Mouse (Mus musculus) adipocyte (in vitro differentiated cells): Measurements from ENCODE around the gene Apbb2.
A peak's percentile ranks its signal among the peaks of the same experiment; 100 is the strongest.

Experiments used
- DNase-seq: peaks from one replicate; pipeline ENCODE4 v3.0.0-alpha.2; 2016; ENCODE audit warnings: low spot score

Apbb2 gene

GRCm38 (mm10) chr5:66549691-66550090 lies 68.9 kb downstream of the Apbb2 start:
- peak; percentile 48 for DNase-seq

GRCm38 (mm10) chr5:66546969-66547511 lies 71.5 kb downstream of the Apbb2 start:
- DNase-seq, result peak; percentile 87

GRCm38 (mm10) chr5:66545573-66546141 lies 72.9 kb downstream of the Apbb2 start:
- DNase-seq, result peak; percentile 38

DNA sequence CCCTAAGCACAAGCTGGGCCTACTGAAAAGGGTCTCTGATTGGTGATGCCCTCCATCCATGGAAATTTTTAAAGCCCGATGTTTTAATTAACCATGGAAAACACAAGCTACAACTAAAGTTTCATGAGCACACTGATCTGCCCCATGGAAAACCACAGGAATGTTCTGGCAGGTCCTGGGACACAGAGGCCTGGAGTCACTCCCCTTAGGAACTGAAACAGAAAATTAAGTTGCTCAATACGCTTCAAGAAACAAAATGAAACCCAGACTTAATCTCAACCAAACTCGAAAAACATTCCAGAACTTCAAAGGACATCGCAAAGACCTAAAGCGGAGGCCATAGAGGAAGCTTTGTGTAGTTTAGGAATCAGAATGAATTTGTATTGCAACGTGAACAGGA lies 74.8 kb downstream of the Apbb2 start:
- peak; percentile 86 for DNase-seq

GRCm38 (mm10) chr5:66543344-66543743 lies 75.2 kb downstream of the Apbb2 start:
- no peak for DNase-seq

GRCm38 (mm10) chr5:66542521-66542920 lies 76.1 kb downstream of the Apbb2 start:
- peak; percentile 34 for DNase-seq

- DNase-seq, result peak; percentile 58
Measured at GRCm38 (mm10) chr5:66541385-66541784, 77.2 kb downstream of the Apbb2 start.

DNA sequence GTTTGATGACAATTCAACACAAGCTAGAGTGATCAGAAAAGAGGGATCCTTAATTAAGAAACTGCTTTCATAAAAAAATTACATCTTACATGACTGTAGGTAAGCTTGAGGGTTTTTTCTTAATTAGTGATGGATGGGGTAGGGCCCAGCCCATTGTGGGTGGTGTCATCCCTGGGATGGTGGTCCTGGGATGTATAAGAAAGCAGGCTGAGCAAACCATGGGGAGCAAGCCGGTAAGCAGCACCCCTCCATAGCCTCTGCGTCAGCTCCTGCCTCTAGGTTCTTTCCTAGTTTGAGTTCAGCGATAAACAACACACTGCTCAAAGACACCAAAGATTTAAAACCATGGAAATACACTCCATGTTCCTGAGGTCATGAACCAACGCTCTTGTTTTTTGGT lies 78.3 kb downstream of the Apbb2 start:
- no peak for DNase-seq

DNA sequence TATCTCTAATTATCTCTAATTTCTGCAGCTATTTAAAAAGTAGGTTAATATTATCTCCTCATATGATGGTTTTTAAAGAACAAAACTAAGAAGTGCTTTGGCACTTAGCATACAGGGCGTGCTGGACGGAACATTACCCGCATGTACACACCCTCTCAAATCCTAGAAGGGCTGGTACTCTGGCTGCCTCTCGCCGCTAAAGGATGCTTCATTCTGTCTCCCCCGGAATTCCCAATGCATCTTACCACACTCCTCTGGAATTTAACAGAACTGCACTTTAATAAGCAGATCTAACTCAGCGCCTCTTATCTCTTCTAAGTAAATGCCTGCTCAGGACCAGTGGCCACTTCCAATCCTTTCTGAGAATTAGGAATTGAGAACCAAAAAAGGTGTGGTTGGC lies 80.8 kb downstream of the Apbb2 start:
- no peak for DNase-seq

DNA sequence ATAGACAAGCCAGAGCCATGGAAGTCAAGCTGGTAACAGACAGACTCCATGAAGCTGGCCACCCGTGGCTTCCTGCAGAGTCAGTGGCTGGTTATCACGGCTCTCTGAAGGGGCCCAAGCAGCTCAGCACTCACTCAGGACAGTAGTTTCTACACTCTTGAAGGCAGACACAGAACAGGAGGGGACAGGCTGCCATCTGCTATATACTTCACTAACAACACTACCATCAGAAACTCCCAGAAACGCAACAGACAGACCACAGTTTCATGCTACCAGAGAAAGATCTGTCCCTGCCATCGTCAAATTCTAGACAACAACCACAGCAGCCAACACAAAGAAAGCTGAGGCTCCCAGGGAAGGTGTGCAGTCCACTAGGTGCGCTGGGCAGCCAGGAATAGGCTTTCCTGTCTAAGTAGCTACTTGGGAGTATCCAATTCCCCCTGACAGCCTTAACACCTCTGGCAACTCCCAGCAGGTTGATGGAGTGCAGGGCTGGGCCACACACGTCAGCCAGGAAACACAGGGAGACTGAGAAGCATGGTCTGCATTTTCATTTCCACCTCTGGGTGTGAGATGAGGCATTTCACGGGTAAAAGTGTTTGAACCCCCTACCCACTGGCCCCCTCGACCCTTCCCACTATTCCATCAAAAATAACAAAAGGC lies 81.8 kb downstream of the Apbb2 start:
- DNase-seq, result no peak

DNA sequence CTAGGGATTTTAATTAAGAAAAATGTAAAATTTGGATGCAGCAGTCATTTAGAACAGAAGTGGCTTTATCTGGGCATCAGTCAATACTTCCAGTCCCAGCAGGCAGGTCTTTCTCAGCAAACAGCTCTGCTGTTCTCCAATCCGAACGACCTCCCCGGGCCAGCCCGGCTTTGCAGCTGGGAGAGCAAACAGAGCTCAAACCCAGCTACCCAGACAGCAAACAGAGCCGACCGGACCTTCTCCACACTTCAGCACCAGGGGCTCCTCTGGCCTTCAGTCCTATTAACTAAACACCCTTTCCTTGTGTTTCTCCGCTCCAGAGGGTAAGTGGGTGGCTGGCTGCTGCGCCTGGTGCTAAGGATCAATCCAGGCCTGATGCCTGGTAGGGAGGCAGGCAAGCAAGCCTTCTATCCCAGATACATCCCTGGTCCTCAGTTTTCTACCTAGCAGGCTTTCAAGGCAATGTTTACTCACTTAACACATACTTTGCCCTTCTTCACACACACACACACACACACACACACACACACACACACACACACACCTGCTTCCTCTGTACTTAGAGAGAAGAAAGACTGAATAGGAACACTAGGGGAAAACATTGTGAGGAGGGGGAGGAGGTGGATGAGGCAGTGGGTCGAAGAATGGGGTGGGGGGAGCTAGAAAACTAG lies 82.9 kb downstream of the Apbb2 start:
- DNase-seq, result no peak

DNA sequence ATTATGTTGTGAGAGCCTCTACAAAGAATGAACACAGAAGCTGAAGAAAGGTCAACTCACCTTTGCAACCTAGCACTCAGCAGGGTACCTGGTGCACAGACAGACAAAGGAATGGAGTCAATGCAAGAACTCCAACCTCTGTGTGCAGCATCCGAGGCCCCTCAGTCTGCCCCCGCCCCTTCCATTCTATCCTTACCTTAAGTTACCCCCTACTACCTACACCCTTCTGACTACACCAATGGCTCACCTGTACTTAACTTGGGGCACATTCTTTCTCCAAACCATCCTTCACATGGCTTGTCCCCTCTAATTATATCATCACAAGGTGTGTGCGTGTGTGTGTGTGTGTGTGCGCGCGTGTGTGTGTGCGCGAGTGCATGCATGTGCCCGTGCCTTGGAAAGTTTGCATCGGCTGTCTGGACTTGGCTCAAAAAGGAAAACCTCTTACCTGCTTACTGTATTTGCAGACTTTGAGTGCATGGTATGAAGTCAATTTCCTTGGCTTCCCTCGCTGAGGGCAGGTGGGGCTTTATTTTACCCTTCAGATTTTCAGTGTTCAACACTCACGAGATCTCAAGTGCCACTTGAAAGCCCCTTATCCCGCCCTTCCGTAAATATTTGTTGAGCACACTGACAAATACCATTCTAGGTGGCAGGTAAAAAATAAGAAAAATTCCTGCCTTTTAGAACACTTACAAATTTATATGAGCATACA lies 84.7 kb downstream of the Apbb2 start:
- DNase-seq, result no peak

GRCm38 (mm10) chr5:66532827-66533226 lies 85.8 kb downstream of the Apbb2 start:
- peak; percentile 40 for DNase-seq

DNA sequence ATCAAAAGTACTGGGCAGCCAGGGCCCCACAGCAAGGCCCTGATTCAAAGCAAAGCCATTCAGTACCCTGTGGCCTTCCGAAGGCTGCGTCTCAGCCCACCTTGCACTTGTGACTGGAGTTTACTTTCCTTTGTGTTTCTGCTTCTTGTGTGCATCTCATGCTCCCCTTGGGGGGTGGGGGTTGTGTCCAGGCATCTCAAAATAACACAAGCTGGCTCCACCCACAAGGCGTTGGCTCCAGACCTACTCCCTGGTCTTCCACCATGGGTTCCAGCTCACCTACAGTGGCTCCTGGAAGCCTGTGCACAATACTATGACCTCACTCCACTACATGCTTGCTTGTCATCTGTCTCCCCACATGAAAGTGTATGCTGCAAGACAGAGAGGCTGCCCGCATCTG lies 88.2 kb downstream of the Apbb2 start:
- DNase-seq, result no peak

DNA sequence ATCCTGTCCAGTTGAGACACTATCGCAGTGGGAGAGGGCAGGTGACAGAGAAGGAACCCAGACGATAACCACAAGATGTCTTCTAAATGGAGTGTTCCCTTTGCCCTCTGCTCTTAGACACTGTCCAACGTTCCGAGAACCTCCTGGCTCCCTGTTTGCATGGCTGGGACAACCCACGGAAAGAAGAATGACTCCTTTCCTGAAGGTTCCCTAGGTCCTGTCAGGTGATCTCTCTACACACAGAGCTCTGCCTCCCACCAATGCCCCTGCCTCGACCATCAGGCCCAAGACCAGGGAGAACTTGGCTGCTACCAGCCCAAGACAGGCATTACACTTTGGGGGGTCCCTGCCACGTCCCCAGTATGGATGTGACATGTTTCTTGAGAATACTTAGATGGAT lies 89.0 kb downstream of the Apbb2 start:
- DNase-seq, result no peak

- DNase-seq, result no peak
Measured at GRCm38 (mm10) chr5:66528567-66528966, 90.0 kb downstream of the Apbb2 start.

GRCm38 (mm10) chr5:66527090-66527489 lies 91.5 kb downstream of the Apbb2 start:
- no peak for DNase-seq

DNA sequence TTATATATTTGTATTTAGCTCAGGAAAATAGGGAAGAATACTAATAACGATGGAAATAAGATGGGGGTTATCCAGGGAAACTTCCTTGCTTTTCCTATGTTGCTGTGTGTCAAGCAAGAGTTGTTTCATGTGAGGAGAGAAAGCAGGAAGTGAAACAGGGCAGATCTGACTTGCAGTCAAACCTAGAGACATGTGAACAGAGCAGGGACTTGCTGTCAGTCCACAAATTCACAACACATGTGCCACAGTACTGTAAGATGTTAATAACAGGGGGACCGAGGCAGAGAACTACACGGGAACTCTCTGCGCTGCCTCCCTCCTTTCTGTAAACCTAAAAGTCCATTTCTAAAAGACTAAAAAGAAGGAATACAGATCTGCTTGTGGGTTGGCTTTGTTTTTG lies 93.6 kb downstream of the Apbb2 start:
- DNase-seq, result no peak

DNA sequence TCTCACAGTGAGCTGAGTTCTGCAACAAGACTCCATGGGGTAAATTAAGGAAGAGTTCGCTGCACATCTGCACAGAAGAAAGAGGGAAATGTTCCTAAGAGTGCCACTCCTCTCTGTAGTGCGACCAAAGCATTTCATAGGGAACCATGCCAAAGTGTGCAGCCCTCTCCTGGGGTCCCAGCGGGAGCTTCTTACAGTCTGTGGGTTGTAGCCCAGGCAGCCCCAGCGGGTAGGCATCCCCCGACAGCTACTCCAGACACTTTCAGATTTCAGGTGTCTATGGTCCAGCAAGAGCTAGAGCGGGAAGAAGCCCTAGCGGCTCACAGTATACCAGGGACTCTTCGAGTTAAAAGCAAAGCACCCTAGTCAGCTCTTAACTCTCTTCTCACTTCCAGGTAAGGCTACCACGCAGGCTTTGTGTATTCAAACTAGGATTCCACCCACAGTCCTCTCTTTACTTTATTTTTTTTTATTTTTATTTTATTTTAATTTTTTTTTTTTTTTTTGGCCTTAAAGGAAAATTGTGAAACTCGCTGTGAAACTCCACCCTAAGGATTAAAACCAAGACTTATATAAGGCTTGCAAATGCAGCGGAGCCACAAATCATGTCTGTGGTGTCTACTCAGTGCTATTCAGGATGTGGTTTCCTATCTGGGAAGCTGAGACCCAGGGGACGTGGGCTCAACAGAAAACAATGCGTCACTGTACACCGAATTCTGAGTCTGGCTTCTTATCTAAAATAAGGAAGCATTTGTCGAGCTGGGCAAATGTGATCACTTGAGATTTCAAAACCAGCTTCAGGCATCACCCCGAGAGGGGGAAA lies 94.7 kb downstream of the Apbb2 start:
- DNase-seq, result peak; percentile 77

- no peak for DNase-seq
Measured at GRCm38 (mm10) chr5:66521250-66521649, 97.3 kb downstream of the Apbb2 start.

GRCm38 (mm10) chr5:66519511-66519910 lies 99.1 kb downstream of the Apbb2 start:
- peak; percentile 26 for DNase-seq
